13 mouse cellular contexts compared by ENCODE assay signal in the genomic region with DNA sequence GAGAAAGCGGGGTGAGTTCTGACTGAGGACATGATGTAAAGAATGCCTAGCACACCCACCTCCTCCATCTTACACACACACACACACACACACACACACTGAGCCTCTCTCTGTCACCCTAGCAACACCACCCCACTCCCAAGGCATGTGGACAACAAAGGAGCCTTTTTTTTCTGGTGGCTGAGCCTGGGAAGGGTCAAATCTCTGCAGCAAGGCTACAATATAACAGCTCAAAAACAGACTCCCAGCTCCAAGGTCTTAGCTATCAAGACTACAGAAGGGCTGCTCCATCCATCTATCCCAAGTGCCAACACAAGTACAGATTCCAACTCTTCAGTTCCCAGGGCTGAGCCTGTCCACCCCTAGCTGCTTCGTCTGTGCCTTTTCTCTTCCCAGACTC. TPM values are rescaled to one million over a fixed set of nuclear protein-coding genes. Genes with fewer than 3 reads are reported as not detected.
A peak's percentile ranks its signal among the peaks of the same experiment; 100 is the strongest.
DNase-seq lines count a peak whose midpoint lies in the region; ATAC-seq and TF ChIP-seq lines count a peak whose summit lies in the region.
"Had no signal": no experiment of that assay in that cellular context is flagged by ENCODE, and none has a peak within 500 bp of the region (broad histone marks: within the 10 kb centered on the region; RNA-seq: fewer than 3 reads in every experiment).

No protein-coding gene starts in this region.

- H3K27me3 ChIP-seq in forebrain, embryonic 15.5 days, result no peaks in the 10 kb centered on the region
- no peaks in the 10 kb centered on the region for H3K27me3 ChIP-seq in midbrain, embryonic 14.5 days (ENCODE audit: control insufficient read depth, insufficient read depth, low read length)
- H3K27me3 ChIP-seq: embryonic facial prominence, embryonic 15.5 days; limb, embryonic 13.5 days; stomach, embryonic 15.5 days had no signal

- no peaks in the 10 kb centered on the region for H3K9me3 ChIP-seq in forebrain, embryonic 15.5 days
- no peaks in the 10 kb centered on the region for H3K9me3 ChIP-seq in midbrain, embryonic 14.5 days (ENCODE audit: control insufficient read depth, low read length)
- H3K9me3 ChIP-seq: embryonic facial prominence, embryonic 15.5 days; limb, embryonic 13.5 days; stomach, embryonic 15.5 days had no signal

- H3K9ac ChIP-seq in forebrain, embryonic 15.5 days (replicated peaks), result no peak overlapping the region
- H3K9ac ChIP-seq in midbrain, embryonic 14.5 days (replicated peaks; ENCODE audit: low read length), result no peak overlapping the region
- H3K9ac ChIP-seq: embryonic facial prominence, embryonic 15.5 days; limb, embryonic 13.5 days; stomach, embryonic 15.5 days had no signal

- H3K36me3 ChIP-seq in forebrain, embryonic 15.5 days, result no peaks in the 10 kb centered on the region
- H3K36me3 ChIP-seq in midbrain, embryonic 14.5 days (ENCODE audit: control insufficient read depth, insufficient read depth, low read length), result 0 out of 2 replicates have a peak, but pooled peaks cover 7% of the 10 kb centered on the region

- no peak for DNase-seq in frontal cortex, postnatal 14 days (ENCODE audit: low spot score in 2 of 2)
- DNase-seq in brain, embryonic 14.5 days (ENCODE audit: low read depth), result peak; percentile 94
- peak; percentile 76 for DNase-seq in midbrain, embryonic 14.5 days
- no peak for DNase-seq in gastrocnemius, adult 18-20 months (ENCODE audit: low spot score)
- DNase-seq in cerebellum, adult 11 months, result no peak
- DNase-seq in adipocyte (ENCODE audit: low spot score), result no peak
- DNase-seq: heart, adult 11 months; kidney, adult 2 months had no signal

- H3K27ac ChIP-seq in forebrain, embryonic 15.5 days (replicated peaks), result peak overlapping the region; percentile 49
- H3K27ac ChIP-seq in midbrain, embryonic 14.5 days (replicated peaks; ENCODE audit: low read depth, low read length), result peak overlapping the region; percentile 71
- H3K27ac ChIP-seq: embryonic facial prominence, embryonic 15.5 days; limb, embryonic 13.5 days; stomach, embryonic 15.5 days had no signal

- TF ChIP-seq CTCF in brain, embryonic 14.5 days (IDR thresholded peaks at IDR 0.05; ENCODE audit: borderline replicate concordance, extremely low read depth, insufficient read depth, insufficient read length), result no peak

- H3K4me2 ChIP-seq in forebrain, embryonic 15.5 days (replicated peaks), result no peak overlapping the region
- H3K4me2 ChIP-seq in midbrain, embryonic 14.5 days (ENCODE audit: low read length), result no peak overlapping the region
- H3K4me2 ChIP-seq: embryonic facial prominence, embryonic 15.5 days; limb, embryonic 13.5 days; stomach, embryonic 15.5 days had no signal

- peaks cover 14% of the 10 kb centered on the region for H3K4me1 ChIP-seq in forebrain, embryonic 15.5 days
- peaks cover 6% of the 10 kb centered on the region; the same call in 1 of the 2 replicates for H3K4me1 ChIP-seq in midbrain, embryonic 14.5 days (ENCODE audit: control insufficient read depth, insufficient read depth, low read length)
- H3K4me1 ChIP-seq: stomach, embryonic 15.5 days had no signal

- peak; percentile 56 for ATAC-seq in frontal cortex, adult (ENCODE audit: low TSS enrichment)
- ATAC-seq in forebrain, embryonic 15.5 days (replicated peaks), result peak; percentile 84
- ATAC-seq in midbrain, embryonic 14.5 days (ENCODE audit: low FRiP score, low TSS enrichment), result peak; percentile 71

- TF ChIP-seq POLR2A in brain, embryonic 14.5 days (IDR thresholded peaks at IDR 0.05; ENCODE audit: borderline replicate concordance, extremely low read depth, insufficient read depth, insufficient read length, poor library complexity, severe bottlenecking), result no peak

- H3K4me3 ChIP-seq in forebrain, embryonic 15.5 days, result no peak overlapping the region
- H3K4me3 ChIP-seq in midbrain, embryonic 14.5 days (replicated peaks; ENCODE audit: low read depth, low read length), result no peak overlapping the region
- H3K4me3 ChIP-seq: embryonic facial prominence, embryonic 15.5 days; limb, embryonic 13.5 days; stomach, embryonic 15.5 days had no signal

- 19% methylated on average over 2 of the region's 2 CpGs for WGBS in forebrain, embryonic 15.5 days
- 8% methylated on average over 2 of the region's 2 CpGs for WGBS in midbrain, embryonic 14.5 days

RNA-seq across cellular contexts. Expression of gene Phgdh, which starts 20.6 kb away (rescaled TPM):
- 119 and 137 TPM in 2 replicates for polyA plus RNA-seq in brain, embryonic 14.5 days (2012; rRNA removed)
- polyA plus RNA-seq in forebrain, embryonic 15.5 days (2015; fragmentation: Nextera tagmentation; extraction: Ambion mirVana), result 188 and 194 TPM in 2 replicates
- polyA plus RNA-seq in midbrain, embryonic 14.5 days (2014; fragmentation: Nextera tagmentation; extraction: Ambion mirVana), result 146 and 151 TPM in 2 replicates
- total RNA-seq in gastrocnemius, adult 18-20 months (2021), result 1 to 10 TPM; 1.5 to 2.3 TPM

RNA-seq across cellular contexts. Expression of gene Hmgcs2, which starts 39.0 kb away (rescaled TPM):
- 5.3 and 9.4 TPM in 2 replicates for polyA plus RNA-seq in brain, embryonic 14.5 days (2012; rRNA removed)
- polyA plus RNA-seq in forebrain, embryonic 15.5 days (2015; fragmentation: Nextera tagmentation; extraction: Ambion mirVana), result 7.6 and 8.2 TPM in 2 replicates
- 8.6 and 16.2 TPM in 2 replicates for polyA plus RNA-seq in midbrain, embryonic 14.5 days (2014; fragmentation: Nextera tagmentation; extraction: Ambion mirVana)
- 1 to 10 TPM; 1.1 to 2.4 TPM for total RNA-seq in gastrocnemius, adult 18-20 months (2021)

Comparison
In these comparisons a context has a peak if more than half of its experiments do, and no peak if none do; other contexts are left out.
1. DNase-seq: peak in brain, embryonic 14.5 days (single experiment) and midbrain, embryonic 14.5 days (single experiment); none in frontal cortex, postnatal 14 days (0 of 2), gastrocnemius, adult 18-20 months (single experiment), cerebellum, adult 11 months (single experiment) and adipocyte (single experiment).
2. Peak in every context shown above with its lines, with median percentiles within 50 percentile points of each other: ATAC-seq.